Mouse (Mus musculus) neural tube, embryonic 14.5 days (tissue): ENCODE results near the gene Tas2r104. TPM values are rescaled to one million over a fixed set of nuclear protein-coding genes. Genes with fewer than 3 reads are reported as not detected.

Source experiments
- ATAC-seq: fragments of 200-750 bp; cut with Nextera tagmentation; 2 replicates; pipeline ENCODE4 v1.8.0; 2017; ENCODE audit warnings: low read depth, mild to moderate bottlenecking, moderate TSS enrichment, moderate library complexity
- H3K27ac ChIP-seq: fragments of 300-500 bp; sonication (generic); 2 replicates; pipeline ENCODE4 v1.5.1; 2014; ENCODE audit warnings: low read depth, mild to moderate bottlenecking, control low read depth, low read length, moderate library complexity, mixed read lengths
- H3K27me3 ChIP-seq: fragments of 300-500 bp; sonication (generic); 2 replicates; pipeline ENCODE4 v1.6.1; 2014; ENCODE audit warnings: low read length; ENCODE audit not compliant: control insufficient read depth, insufficient read depth
- H3K36me3 ChIP-seq: fragments of 300-500 bp; sonication (generic); 2 replicates; pipeline ENCODE4 v1.6.1; 2014; ENCODE audit warnings: low read length, mixed read lengths; ENCODE audit not compliant: control insufficient read depth, insufficient read depth
- H3K4me1 ChIP-seq: fragments of 300-500 bp; sonication (generic); 2 replicates; pipeline ENCODE4 v1.6.1; 2014; ENCODE audit warnings: low read length; ENCODE audit not compliant: control insufficient read depth, insufficient read depth
- H3K4me2 ChIP-seq: fragments of 300-500 bp; sonication (generic); 2 replicates; pipeline ENCODE4 v1.6.1; 2014; ENCODE audit warnings: mild to moderate bottlenecking, low read depth, low read length, control low read depth
- H3K4me3 ChIP-seq: fragments of 300-500 bp; sonication (generic); 2 replicates; pipeline ENCODE4 v1.5.1; 2014; ENCODE audit warnings: low read depth, low read length, control low read depth, mixed read lengths
- H3K9ac ChIP-seq: fragments of 300-500 bp; sonication (generic); replicated peaks from 2 replicates; pipeline ENCODE4 v1.6.1; 2014; ENCODE audit warnings: low read depth, mild to moderate bottlenecking, control low read depth, low read length, mixed read lengths
- H3K9me3 ChIP-seq: fragments of 300-500 bp; sonication (generic); 2 replicates; pipeline ENCODE4 v1.6.1; 2016; ENCODE audit warnings: low read length; ENCODE audit not compliant: control insufficient read depth
- WGBS: fragments of 180-500 bp; shearing (Covaris S2); extraction: QIAGEN DNeasy Blood & Tissue Kit; methylation state at CpG from one replicate; pipeline ENCODE4 v1.1.7; 2014; 5-methylcytosine and 5-hydroxymethylcytosine counted together
- polyA plus RNA-seq: library from polyadenylated mRNA; unstranded; fragments of >200 nt; fragmentation: Nextera tagmentation; extraction: Ambion mirVana; gene quantifications from 2 replicates; pipeline ENCODE4 v1.2.1, GENCODE M21; 2014

Gene Tas2r104
- polyA plus RNA-seq: not detected in 2 replicates

- no peak for ATAC-seq
- WGBS: 74% methylated on average over 1 of the region's 1 CpGs
- Histone ChIP-seq H3K9ac (no peak within 1 kb of the TSS), H3K27me3 (no peaks in the 10 kb centered on the region), H3K4me2 (no peak within 1 kb of the TSS), H3K9me3 (no peaks in the 10 kb centered on the region), H3K36me3 (no peaks in the 10 kb centered on the region), H3K27ac (no peak within 1 kb of the TSS), H3K4me3 (no peak within 1 kb of the TSS), H3K4me1 (no peaks in the 10 kb centered on the region)
Observed at GRCm38 (mm10) chr6:131685644-131686043, at the start of gene Tas2r104. Gene Tas2r104 (minus strand): TSS chr6:131685744.

GRCm38 (mm10) chr6:131712803-131713202 lies 27.3 kb upstream of the Tas2r104 start:
- no peak for ATAC-seq
- Histone ChIP-seq H3K27ac (no peak overlapping the region), H3K4me1 (no peaks in the 10 kb centered on the region), H3K9ac (no peak overlapping the region), H3K9me3 (0 out of 2 replicates have a peak, but pooled peaks cover 3% of the 10 kb centered on the region), H3K27me3 (no peaks in the 10 kb centered on the region), H3K36me3 (no peaks in the 10 kb centered on the region), H3K4me3 (no peak overlapping the region), H3K4me2 (no peak overlapping the region)
- WGBS: 48% methylated on average over 7 of the region's 7 CpGs

- Histone ChIP-seq H3K27me3 (no peaks in the 10 kb centered on the region), H3K36me3 (no peaks in the 10 kb centered on the region), H3K4me2 (no peak within 1 kb of the TSS), H3K9ac (no peak within 1 kb of the TSS), H3K27ac (no peak within 1 kb of the TSS), H3K4me3 (no peak within 1 kb of the TSS), H3K9me3 (no peaks in the 10 kb centered on the region), H3K4me1 (no peaks in the 10 kb centered on the region)
- no peak for ATAC-seq
Observed at GRCm38 (mm10) chr6:131689963-131690362, 4.4 kb upstream of the Tas2r104 start, which contains the start of gene Tas2r114. Gene Tas2r114 (minus strand): TSS chr6:131690063.

GRCm38 (mm10) chr6:131687395-131687794 lies 1.9 kb upstream of the Tas2r104 start, which contains the start of gene Tas2r105:
Gene Tas2r105 (minus strand): TSS chr6:131687495.
- no peak for ATAC-seq
- Histone ChIP-seq H3K4me1 (no peaks in the 10 kb centered on the region), H3K9me3 (no peaks in the 10 kb centered on the region), H3K4me2 (no peak within 1 kb of the TSS), H3K27ac (no peak within 1 kb of the TSS), H3K9ac (no peak within 1 kb of the TSS), H3K36me3 (no peaks in the 10 kb centered on the region), H3K4me3 (no peak within 1 kb of the TSS), H3K27me3 (no peaks in the 10 kb centered on the region)
- WGBS: 83% methylated on average over 1 of the region's 1 CpGs

- H3K27ac ChIP-seq: no peak within 1 kb of the TSS
- no peak within 1 kb of the TSS for H3K4me3 ChIP-seq
- H3K4me2 ChIP-seq: no peak within 1 kb of the TSS
- H3K9ac ChIP-seq: no peak within 1 kb of the TSS
- no peak for ATAC-seq
- no peaks in the 10 kb centered on the region for H3K36me3 ChIP-seq
- peaks cover 8% of the 10 kb centered on the region for H3K9me3 ChIP-seq
- 71% methylated on average over 3 of the region's 3 CpGs for WGBS
- H3K27me3 ChIP-seq: no peaks in the 10 kb centered on the region
- no peaks in the 10 kb centered on the region for H3K4me1 ChIP-seq
Observed at GRCm38 (mm10) chr6:131678786-131679185, 6.8 kb downstream of the Tas2r104 start, which contains the start of gene Tas2r106. Gene Tas2r106 (minus strand): TSS chr6:131678886.

- no peak for ATAC-seq
Observed at GRCm38 (mm10) chr6:131660049-131660448, 25.5 kb downstream of the Tas2r104 start, which contains the start of gene Tas2r107. Gene Tas2r107 (minus strand): TSS chr6:131660149.

More at GRCm38 (mm10) chr6:131660049-131660448, 25.5 kb downstream of the Tas2r104 start, which contains the start of gene Tas2r107:
- Histone ChIP-seq H3K9ac (no peak within 1 kb of the TSS), H3K9me3 (peaks cover 1% of the 10 kb centered on the region; the same call in 1 of the 2 replicates), H3K4me1 (no peaks in the 10 kb centered on the region), H3K4me2 (no peak within 1 kb of the TSS), H3K36me3 (no peaks in the 10 kb centered on the region), H3K4me3 (no peak within 1 kb of the TSS), H3K27me3 (no peaks in the 10 kb centered on the region), H3K27ac (no peak within 1 kb of the TSS)

Other genes starting within 250 kb of the Tas2r104 start
- gene 5430401F13Rik, start 199.3 kb downstream of the Tas2r104 start, polyA plus RNA-seq: not detected in 2 replicates
- gene Gm6619, start 199.3 kb downstream of the Tas2r104 start, polyA plus RNA-seq: not detected in 2 replicates
- not detected in 2 replicates for gene Tas2r130, start 54.8 kb downstream of the Tas2r104 start, polyA plus RNA-seq
- not detected in 2 replicates for gene Tas2r107, start 25.6 kb downstream of the Tas2r104 start, polyA plus RNA-seq
- gene Tas2r106, start 6.9 kb downstream of the Tas2r104 start, polyA plus RNA-seq: not detected in 2 replicates
- not detected in 2 replicates for gene Tas2r105, start 1.8 kb upstream of the Tas2r104 start, polyA plus RNA-seq
- gene Tas2r114, start 4.3 kb upstream of the Tas2r104 start, polyA plus RNA-seq: not detected in 2 replicates